Mouse (Mus musculus) erythroblast, adult 5-6 weeks (primary cell): ENCODE results near the gene Cx3cr1. TPM values are rescaled to one million over a fixed set of nuclear protein-coding genes. Genes with fewer than 3 reads are reported as not detected.

Experiments used
- ATAC-seq: replicated peaks from 2 replicates; pipeline ENCODE4 v1.8.0; 2016; ENCODE audit warnings: moderate number of reproducible peaks, mild to moderate bottlenecking, moderate TSS enrichment, inconsistent platforms; ENCODE audit not compliant: poor library complexity, low FRiP score, severe bottlenecking
- total RNA-seq, 2 experiments: library from RNA; stranded (forward) in 1 of 2; stranded (reverse) in 1 of 2; fragments of 150-400 nt in 1 of 2; fragments of 200-764, 138-1000 nt in 1 of 2; gene quantifications; 2 replicates each; pipeline versions ENCODE4 v1.2.3 to v1.2.4; 2015 to 2017; ENCODE audit warnings: low replicate concordance in 2 of 2

The Cx3cr1 gene
- total RNA-seq, 2 experiments from 2014 or later = 6.7 to 13.7 TPM

DNA sequence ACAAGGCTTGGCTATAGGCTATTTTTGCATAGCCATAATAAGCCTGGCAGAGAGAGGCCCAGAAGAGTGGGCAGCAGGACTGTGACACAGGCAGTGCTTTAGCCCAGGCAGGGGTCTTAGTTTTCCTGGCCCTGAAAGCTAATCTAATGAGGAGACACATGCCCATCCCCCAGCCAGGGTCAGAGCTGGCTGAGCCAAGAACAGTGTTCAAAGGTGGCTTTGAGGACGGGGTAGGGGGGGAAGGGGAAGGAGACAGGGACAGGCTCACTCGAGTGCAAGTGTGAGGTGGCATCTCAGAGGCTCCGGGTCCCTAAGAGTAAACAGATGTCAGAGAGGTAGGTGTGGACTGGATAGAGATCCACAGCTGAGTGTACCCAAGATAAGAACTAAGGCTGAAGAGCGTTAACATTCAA, 88.9 kb downstream of the Cx3cr1 start:
- no peak for ATAC-seq

DNA sequence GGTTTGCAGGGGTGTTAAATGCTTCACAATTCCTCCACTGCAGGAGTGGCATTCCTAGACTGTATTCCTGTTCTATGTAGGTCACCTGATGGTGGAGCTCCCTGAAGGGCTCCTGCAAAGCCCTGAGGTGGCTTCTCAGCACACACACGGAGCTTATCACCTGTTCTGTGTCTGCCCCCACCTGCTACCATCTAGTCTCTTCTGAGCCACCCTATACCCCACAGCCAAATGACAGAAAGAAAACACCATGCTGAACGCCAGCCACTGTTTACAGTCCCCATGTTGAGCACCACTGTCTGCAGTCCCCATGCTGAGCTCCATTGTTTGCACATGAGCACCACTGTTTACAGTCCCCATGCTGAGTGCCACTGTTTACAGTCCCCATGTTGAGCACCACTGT, 89.9 kb downstream of the Cx3cr1 start:
- ATAC-seq = no peak

DNA sequence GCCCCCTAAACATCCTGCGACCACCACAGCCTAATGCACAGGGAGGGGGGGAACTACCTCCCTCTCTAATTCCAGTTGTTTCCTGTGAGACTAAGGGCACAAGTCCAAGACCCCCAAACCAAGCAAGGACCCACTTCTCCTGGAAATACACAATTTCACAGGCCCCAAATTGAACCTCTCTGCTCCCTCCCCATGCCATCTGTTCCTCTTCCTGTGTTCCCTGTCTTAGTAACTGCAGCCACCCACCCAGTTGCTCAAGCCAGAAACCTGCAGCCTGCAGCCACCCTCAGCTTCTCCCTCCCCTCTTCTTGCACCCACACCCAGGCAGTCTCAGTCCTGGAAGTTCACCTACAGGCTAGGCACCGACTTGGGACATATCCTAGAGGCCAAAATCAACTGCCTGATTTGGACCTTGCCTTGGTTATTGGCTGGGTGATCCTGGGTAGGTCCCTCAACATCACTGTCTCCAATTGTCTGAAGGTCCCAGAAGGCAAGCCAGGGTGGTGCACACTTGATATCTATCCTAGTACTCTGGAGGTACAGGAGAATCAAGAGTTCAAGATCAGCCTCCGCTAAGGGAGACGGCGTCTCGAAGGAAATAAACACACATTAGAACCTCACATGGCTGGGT, 90.8 kb downstream of the Cx3cr1 start:
- ATAC-seq = no peak

DNA sequence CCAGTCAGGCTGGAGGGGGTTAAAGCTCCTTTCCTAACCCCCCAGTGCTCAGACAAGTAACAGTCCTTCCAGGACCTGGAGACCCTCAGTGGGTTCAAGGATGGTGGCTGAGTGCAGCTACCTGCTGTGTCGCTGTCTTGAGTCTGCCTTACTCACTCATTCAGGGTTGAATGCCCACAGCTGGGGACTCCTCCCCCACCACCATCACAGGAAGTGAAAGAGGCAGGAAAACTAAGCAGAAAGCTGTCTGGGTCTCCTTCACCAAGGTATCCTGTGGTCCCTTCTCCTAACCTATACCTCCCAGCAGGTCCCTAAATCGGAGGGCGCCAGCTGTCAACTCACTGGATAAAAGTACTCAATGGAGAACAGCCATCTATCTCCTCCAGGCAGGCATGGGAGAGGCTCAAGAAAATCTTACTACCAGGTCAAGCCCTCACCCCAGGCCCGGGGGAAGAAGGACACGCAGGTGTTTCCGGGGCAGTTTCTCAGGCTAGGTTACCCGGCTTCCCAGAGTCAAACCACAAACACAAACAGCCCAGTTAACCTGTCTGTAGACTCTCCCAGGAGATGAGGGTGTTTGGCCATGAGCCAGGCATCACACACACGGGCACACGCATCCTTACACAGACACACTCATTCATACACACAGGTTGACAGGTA, 91.4 kb downstream of the Cx3cr1 start:
- no peak for ATAC-seq

DNA sequence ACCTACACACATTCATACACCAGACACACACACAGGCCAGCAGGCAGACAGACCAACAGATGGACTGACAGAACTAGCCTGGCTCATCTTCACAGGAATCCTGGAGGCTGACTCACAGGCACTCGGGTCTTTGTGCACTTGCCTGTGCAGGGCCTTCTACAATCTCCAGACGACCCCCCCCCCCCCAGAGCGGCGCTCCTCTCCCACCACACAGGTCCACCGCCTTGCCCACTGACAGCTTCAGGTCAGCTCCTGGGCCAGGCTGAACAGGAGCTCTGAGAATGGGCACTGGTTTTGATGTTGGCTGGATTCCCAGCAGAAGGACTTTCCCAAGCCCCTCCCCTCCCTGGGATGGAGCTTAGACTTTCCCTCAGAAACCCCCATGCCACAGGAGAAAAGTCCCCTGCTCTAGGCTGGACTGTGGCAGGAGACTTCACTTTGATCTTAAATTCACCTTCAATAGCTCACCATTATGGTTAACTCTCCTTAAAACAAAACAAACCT, 92.1 kb downstream of the Cx3cr1 start:
- ATAC-seq = no peak

DNA sequence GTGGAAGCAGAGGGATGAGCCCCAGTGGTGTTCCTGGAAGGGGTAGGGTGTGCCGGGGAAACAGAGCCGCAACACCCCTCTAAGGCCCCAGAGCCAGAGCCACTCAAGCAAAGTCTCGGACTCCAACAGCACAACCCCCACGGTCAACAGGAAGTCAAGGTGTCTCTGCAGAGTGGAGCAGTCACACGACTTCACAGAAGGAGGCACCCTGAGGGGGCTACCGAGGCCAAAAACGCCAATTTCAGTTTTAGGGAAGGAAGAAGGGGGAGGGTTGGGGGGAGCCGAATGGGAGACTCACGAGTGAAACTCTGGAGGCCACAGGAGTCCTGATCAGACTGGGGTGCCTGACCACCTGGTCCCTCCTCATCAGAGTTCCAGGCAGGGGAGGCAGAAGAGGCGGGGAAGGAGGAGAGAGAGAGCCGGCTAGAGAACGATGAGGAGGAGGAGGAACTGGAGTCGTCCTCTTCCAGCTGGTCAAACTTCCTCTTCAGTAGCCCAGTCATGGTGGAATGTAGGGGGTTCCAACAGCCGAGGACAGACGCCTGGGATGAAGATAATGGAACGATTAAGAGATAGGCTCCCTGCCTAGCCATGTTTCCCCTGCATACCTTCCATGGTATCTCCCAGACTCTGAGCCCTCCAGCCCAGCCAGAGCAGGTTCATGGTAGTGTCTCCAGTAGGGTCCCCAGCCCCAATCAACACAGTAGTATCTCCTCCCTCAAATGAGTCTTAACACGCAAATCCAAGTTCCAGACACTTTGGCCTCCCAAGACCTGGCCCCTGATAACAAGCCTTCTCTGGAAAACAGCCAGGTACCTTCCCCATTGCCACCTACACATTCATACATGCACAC, 92.7 kb downstream of the Cx3cr1 start:
- no peak for ATAC-seq

DNA sequence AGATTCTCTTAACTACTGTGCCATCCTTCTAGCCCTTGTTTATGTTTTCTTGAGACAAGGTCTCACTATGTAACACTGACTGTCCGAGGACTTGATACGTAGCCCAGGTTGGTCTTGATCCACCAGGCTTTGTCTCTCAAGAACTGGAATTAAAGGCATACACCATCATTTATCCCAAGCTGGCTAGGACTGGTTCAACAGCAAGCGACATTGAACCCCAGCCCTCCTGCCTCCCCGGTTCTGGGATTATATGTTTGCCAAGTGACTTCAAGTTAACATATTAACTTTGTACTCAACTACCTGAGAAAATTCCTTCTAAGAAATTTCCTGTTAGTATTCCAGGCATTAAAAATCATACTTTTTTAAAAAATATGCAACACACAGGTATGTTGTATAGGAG, 94.4 kb downstream of the Cx3cr1 start:
- ATAC-seq = no peak

DNA sequence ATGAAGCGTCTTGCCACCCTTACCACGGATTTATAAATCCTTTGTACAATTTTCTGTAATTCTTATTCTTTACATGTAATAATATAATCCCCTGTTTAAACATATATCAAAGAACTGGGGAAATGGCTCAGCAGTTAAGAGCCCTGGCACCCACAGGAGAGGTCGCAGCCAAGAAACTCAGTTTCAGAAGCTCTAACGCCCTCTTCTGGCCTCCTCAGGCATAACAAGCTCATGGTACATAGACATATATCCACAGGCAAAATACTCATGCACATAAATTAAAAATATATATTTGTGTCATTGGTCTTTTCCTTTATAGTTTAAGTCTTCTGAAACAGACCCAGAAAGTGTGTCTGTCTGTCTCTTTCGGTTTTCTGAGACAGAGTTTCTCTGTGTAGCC, 95.1 kb downstream of the Cx3cr1 start:
- ATAC-seq = no peak

DNA sequence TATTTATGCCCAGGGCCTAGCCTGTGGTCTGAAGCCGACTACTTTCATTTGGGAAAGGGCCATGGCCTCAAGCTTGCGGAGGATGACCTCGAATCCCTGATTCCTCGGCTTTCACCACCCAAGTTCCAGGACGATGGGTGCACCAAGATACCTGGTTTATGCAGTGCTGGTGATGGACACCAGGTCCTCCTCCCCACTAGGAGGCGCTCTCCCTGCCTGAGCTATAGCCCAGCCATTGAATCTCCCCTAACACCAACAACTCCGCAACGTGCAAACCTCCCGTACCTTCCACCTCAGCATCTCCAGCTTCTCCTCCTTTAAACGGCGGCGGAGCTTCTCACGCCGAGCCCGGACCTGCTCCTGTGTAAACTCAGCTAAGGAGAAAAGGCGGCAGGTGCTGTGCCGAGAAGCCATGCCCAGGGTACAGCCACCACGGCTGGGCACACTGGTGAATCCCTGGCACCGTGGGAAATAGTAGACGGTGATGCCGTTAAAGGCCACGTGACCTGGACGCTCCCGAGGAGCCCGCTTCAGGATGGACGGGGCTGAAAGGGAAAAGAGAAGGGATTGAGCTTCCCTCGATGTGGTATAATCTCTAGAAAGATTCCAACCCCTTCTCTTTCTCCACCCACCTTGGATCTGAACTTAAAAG, 95.7 kb downstream of the Cx3cr1 start:
- ATAC-seq = no peak

DNA sequence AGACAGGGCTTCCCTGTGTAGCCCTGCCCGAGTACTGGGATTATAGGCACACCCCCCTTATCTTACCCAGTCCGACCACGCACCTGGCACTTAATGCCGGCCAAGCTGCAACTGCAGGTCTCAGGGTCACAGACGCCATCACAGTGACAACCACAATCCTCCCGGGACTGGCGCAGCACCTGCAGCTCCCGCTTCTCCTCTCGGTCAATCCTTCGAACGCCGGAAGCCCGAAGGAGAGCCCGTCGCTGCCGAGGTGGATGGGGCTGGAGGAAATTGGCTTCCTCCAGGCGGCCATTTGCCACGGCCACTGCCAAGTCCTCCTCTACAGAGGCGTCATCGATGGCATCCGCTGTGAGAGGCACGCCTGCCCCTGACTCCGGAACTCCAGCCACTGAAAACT, 96.4 kb downstream of the Cx3cr1 start:
- ATAC-seq = no peak

DNA sequence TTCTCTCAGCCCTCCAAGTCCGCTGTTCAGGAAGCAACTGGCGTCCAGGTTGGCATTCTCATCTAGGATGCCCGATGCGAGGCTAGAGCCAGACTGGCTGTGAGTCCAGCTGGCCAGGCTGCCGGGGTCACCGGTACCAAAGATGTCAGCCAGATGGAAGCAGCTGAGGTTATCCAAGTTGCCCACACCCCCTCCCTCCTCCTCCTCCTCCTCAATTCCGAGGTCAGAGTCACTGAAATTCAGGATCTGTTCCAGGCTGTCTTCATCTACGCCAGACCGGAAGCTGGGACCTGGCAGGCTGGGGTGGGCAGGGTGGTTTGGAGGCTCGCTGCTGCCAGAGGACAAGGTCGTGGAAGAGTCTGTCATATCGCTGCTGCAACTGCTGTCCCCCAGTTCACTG, 97.1 kb downstream of the Cx3cr1 start:
- ATAC-seq = no peak

DNA sequence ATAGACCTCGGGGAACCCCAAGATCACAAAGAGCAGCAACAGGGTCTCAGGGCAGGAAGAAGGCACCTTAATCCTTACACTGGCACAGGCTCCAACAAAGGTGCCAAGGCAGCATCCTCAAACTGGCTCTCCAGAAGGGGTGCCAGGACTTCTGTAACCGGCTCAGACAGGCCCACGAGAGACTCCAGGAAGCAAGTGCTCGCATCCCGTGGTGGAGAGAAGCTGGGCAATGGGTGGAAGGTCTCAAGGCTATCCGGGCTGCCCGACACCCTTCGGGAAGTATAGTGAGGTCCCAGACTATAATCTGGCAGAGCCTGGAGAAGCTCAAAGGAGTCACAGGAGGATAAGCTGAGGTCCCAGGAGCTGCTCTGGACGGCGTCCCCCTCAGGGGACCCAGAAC, 97.5 kb downstream of the Cx3cr1 start:
- no peak for ATAC-seq

DNA sequence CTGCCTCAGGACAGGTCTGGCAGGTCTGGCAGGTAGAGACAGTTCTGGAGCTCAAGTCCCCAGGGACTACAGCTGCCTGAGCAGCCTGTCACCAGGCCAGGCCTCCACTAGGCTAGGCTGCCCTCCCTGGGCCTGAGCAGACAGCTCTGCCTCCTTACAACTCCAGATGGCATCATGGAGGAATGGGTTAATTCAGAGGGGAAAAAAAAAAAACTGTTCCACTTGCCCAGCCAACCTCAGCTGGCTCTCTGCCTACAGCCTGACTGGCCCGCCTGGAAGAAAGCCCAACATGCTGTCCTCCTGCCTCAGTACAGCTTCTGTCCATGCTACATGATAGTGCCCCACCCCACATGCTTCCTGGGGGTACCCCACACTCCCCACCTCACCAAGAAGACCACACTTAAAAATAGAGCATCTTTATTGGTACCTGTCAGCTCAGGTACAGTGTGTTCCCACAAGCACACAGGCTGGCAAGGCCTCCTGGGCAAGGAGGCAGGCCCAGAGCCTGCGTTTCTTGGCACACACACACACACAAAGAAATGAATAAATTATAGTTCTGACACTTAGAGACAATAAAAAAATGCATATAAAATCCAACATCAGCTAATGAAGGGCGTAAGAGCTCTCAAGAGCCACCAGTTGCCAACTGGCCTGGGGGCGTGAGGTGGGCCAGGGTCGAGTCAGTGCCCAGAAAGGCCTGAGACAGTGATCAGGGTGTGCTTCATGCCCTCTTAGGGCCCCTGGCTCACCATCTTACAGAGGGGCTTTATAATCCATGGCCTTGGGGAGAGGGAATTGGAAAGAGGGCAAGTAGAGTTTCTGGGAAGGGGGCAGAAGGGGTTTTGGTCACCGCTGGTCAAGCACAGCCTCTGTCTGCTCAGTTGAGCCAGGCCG, 98.7 kb downstream of the Cx3cr1 start:
- ATAC-seq = no peak

DNA sequence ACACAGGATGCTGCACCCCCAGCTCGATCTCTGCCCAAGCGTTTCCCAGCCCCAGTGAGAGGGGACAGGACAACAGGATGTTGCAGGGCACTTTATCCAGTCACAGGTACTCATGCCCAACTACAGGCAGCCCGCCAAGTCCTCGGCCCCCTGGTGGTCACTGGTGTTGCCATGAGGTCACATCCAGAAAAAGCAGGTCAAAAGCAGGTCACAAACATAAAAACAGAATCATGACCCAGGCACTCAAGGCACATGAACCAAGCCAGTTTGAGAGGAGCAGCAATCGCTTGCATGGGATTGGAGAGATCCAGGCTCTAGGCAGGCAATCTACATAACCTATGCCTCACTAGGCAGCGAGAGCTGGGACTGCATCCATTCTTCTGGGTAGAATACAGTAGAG, 99.5 kb downstream of the Cx3cr1 start:
- no peak for ATAC-seq

DNA sequence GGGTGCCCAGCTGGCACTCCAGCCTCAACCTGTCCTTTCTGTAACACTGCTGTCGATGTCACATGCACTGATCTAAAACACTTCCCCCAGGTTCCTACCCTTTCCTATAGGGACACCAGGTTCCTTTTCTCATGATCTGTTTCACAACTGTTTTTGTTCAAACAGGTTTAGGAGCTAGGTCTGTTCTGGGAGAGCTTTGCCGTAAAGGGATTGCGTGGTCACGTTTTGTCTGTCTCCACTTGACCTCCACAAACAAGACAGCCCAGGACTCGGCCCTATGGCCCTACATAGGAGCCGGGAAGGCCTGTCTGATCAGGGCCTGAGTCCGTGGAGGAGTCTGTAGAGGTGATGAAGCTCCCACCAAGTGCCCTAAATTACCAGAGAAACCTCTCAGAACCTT, 99.9 kb downstream of the Cx3cr1 start:
- ATAC-seq = no peak

DNA sequence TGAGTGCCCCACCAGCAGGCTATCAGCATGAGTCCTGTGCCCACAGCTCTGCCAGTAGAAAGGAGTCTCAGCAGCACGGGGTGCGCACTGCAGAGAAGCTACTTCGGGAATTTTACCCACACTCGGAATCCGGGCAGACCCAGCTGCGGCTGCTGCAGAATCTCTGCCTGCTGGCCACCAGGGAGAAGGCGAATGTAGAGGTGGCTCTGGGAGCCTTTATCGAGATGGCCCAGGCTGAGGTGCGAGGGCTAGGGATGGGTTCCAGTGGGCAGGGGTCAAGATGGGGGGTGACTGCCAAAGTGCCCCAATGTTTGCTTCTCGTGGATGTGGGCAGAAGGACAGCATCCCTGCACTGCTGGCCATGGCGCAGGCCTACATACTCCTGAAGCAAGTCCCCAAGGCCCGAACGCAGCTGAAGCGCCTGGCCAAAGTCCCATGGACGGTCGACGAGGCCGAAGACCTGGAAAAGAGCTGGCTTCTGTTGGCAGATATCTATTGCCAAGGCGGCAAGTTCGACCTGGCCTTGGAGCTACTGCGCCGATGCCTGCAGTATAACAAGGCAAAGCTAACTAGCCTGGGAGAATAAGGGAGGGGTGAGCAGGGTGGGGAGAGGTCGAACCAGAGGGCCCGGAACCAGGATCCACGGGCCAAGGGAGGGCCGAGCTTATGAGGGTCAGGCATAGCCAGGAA, 103.3 kb downstream of the Cx3cr1 start:
- no peak for ATAC-seq

DNA sequence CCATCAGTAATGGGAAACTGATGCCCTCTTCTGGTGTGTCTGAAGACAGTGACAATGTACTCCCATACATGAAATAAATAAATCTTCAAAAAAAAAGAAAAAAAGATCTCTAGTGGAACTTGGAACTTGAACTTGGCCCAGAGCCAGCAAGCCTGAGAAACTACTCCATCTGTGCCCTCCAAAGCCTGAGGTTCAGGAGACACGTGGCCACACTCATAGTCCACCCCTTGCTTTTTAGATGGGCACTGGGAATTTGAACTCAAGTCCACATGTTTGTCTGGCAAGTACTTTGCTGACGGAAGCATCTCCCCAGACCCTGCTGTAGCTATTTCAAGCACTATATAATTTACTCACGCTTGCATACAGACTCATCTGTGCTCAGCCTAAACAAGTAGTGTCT, 104.5 kb downstream of the Cx3cr1 start:
- ATAC-seq = no peak

DNA sequence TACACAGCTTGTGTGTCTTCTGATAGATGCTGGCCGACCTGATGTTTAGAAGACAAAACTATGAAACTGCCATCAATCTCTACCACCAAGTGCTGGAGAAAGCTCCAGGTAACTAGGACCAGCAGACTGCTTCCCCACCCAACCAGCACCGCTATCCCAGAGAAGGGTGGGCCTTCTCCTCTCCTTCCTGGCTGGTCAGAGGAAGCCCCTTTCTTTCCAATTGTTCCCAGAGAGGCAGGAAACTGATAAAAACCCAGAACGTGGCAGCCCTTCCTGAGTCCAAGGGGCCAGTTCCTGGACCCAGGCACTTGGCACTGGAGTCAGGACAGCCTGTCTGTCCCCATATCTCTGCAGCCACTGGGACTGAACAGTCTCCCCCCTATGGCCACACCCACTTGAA, 105.5 kb downstream of the Cx3cr1 start:
- ATAC-seq = no peak
